Mouse (Mus musculus): ENCODE results near the gene Cacng2. TPM values are rescaled to one million over a fixed set of nuclear protein-coding genes. Genes with fewer than 3 reads are reported as not detected.

Gene Cacng2
- polyA plus RNA-seq, 1 experiment from 2014 or later, result not detected

DNA sequence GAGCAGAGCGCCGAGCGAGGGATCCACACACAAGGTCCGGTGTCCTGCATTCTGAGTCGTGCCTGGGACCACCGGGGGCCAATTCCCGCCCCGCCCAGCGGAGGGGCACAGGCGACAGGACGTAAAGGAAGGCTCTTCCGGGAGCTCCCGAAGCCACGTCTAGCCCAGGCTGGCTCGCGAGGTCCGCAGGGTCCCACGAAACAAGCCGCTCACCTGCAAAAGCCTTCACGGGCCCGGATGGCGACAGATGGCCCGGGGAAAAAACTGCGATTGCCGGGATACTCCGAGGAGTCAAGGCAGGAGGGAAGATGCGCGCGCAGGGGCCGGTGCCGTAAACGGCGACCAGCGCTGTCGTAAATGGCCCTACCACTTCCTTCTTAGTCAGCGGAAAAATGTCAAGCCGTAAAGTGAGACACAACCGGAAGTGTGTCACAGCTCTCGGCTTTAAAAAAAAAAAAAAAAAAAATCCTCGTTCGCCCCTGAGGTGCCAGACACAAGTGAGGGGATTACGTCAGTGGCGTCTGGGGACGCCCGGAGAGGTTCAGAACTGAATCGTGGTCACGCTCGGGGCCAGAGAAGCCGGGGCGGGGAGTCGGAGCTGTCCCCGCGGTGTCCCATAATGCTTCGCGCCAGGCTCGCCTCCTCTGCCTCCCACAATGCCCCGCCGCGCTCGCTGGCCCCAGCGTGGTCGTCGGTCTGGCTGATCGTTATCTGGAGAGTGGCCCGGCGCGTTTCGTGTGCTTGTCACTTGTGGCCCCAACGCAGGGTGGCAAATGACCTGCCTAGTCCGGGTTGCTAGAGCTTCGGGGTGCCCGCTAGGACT lies 149.1 kb downstream of the Cacng2 start, which contains the start of gene Eif3d:
TSS of gene Eif3d (minus strand) at position 344 of the 823 bp plus-strand sequence.
- H3K4me1 ChIP-seq (replicated peaks), result peaks cover 17% of the 10 kb centered on the region
- H3K27ac ChIP-seq (ENCODE audit: poor library complexity, severe bottlenecking), result peak within 1 kb of the TSS; percentile 99
- peak within 1 kb of the TSS; percentile 94 for H3K4me2 ChIP-seq
- H3K27me3 ChIP-seq (replicated peaks), result no peaks in the 10 kb centered on the region; the same call in 1 of the 2 replicates
- ATAC-seq (ENCODE audit: insufficient number of reproducible peaks, low FRiP score), result peak; percentile 89
- peak within 1 kb of the TSS; percentile 98 for H3K4me3 ChIP-seq
- no peaks in the 10 kb centered on the region for H3K9me3 ChIP-seq (replicated peaks)
- WGBS, result under 1% methylated on average over 72 of the region's 72 CpGs
- H3K9ac ChIP-seq, result peak within 1 kb of the TSS; percentile 100
- peaks cover 29% of the 10 kb centered on the region for H3K36me3 ChIP-seq

DNA sequence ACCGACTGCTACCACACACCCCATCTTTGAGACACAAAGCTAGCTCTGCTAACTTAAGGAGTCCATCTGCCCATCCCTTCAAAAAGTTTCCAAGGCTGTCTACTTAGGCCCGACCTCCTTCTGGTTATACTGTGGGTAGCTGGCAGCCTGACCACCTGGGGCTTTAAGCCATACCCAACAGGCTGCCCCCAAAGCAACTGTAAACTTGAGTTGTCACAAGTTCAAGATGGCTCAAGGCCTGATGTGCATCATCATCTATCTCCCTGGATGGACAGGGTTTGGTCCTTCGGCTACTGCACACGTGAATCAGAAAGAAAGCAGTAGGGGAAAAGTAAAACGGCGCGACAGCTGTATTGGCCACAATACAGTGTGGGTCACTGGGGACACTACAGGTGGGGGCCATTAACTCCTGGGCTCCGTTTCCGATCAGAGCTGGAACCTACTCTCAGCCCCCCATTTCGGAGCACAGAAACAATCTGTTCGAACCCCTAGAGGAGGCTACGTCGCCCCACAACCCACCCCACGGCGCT lies 149.8 kb downstream of the Cacng2 start:
- Histone ChIP-seq H3K4me2 (peak overlapping the region; percentile 94), H3K27ac (ENCODE audit: poor library complexity, severe bottlenecking) (peak overlapping the region; percentile 99), H3K9me3 (replicated peaks) (no peaks in the 10 kb centered on the region), H3K4me3 (peak overlapping the region; percentile 98), H3K36me3 (peaks cover 36% of the 10 kb centered on the region), H3K4me1 (replicated peaks) (peaks cover 17% of the 10 kb centered on the region), H3K9ac (peak overlapping the region; percentile 100), H3K27me3 (replicated peaks) (no peaks in the 10 kb centered on the region; the same call in 1 of the 2 replicates)
- ATAC-seq (ENCODE audit: insufficient number of reproducible peaks, low FRiP score), result peak; percentile 15; the same call in 1 of the 2 replicates
- WGBS, result 1% methylated on average over 15 of the region's 15 CpGs

DNA sequence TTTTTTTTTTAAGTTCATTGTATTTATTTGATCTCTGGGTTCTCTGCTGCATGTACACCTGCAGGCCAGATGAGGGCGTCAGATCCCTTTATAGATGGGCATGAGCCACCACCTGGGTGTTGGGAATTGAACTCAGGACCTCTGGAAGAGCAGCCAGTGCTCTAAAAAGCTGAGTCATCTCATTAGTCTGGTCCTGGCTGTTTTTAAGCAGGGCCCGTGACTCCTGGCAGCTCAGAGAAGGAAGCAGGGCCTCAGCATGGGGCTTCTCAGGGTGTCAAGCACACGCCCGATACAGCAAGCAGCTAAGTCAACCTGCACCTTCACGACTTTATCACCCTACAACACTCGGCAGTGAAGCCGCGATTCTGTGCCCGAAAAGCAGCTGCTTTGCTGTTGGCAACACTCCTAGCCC lies 154.7 kb downstream of the Cacng2 start:
- Histone ChIP-seq H3K9me3 (replicated peaks) (no peaks in the 10 kb centered on the region), H3K4me3 (no peak overlapping the region), H3K27ac (ENCODE audit: poor library complexity, severe bottlenecking) (no peak overlapping the region), H3K4me2 (no peak overlapping the region), H3K9ac (no peak overlapping the region), H3K4me1 (replicated peaks) (peaks cover 12% of the 10 kb centered on the region), H3K36me3 (peaks cover 85% of the 10 kb centered on the region), H3K27me3 (replicated peaks) (no peaks in the 10 kb centered on the region)
- ATAC-seq (ENCODE audit: insufficient number of reproducible peaks, low FRiP score), result no peak
- 80% methylated on average over 9 of the region's 9 CpGs for WGBS

DNA sequence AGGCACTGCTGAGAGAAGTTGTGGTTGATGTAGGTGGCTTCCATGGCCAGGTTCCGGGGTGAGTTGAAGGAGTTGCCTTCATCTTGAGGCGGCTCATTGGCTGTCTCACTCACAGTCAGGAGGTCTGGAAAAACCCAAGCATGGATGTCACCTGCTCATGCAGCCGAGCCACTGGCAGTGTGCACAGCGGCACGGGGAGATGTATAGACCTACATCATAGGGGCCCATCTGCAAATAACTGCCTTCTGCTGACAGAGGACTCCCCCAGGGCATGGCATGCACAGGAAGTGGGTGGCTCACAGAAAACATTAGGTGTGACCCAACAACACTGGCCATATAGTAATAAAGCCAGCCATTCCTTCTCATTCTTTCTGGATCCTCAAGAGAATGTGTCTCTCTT lies 157.4 kb downstream of the Cacng2 start:
- no peak overlapping the region for H3K9ac ChIP-seq
- no peak for ATAC-seq (ENCODE audit: insufficient number of reproducible peaks, low FRiP score)
- H3K27ac ChIP-seq (ENCODE audit: poor library complexity, severe bottlenecking), result no peak overlapping the region
- peaks cover 93% of the 10 kb centered on the region for H3K36me3 ChIP-seq
- no peak overlapping the region for H3K4me2 ChIP-seq
- no peak overlapping the region for H3K4me3 ChIP-seq
- no peaks in the 10 kb centered on the region for H3K4me1 ChIP-seq (replicated peaks)
- no peaks in the 10 kb centered on the region for H3K27me3 ChIP-seq (replicated peaks)
- H3K9me3 ChIP-seq (replicated peaks), result no peaks in the 10 kb centered on the region
- 87% methylated on average over 5 of the region's 5 CpGs for WGBS

DNA sequence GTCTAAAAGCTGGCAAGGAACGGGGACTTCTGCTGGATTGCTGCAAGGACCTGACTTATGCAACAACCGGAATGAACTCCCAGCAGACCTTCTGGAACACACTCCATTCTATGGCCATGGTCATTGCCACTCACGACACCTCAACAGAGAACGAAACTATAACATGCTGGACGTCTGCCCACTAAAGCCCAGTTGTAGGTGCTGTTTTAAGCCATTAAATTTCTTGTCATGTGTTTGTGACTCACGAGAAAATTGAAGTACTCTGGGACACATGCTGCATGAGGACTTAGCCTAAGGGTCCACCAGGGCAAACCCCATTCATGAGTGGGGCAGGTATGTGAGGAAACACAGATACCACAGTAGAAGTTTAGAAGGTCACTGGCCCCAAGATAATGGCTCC lies 159.1 kb downstream of the Cacng2 start:
- Histone ChIP-seq H3K9ac (no peak overlapping the region), H3K36me3 (peaks cover 76% of the 10 kb centered on the region), H3K4me1 (replicated peaks) (peaks cover 16% of the 10 kb centered on the region), H3K27ac (ENCODE audit: poor library complexity, severe bottlenecking) (no peak overlapping the region), H3K4me3 (no peak overlapping the region), H3K9me3 (replicated peaks) (no peaks in the 10 kb centered on the region), H3K4me2 (no peak overlapping the region), H3K27me3 (replicated peaks) (peaks cover 9% of the 10 kb centered on the region)
- whole genome bisulfite sequencing, result 89% methylated on average over 6 of the region's 6 CpGs
- no peak for ATAC-seq (ENCODE audit: insufficient number of reproducible peaks, low FRiP score)

DNA sequence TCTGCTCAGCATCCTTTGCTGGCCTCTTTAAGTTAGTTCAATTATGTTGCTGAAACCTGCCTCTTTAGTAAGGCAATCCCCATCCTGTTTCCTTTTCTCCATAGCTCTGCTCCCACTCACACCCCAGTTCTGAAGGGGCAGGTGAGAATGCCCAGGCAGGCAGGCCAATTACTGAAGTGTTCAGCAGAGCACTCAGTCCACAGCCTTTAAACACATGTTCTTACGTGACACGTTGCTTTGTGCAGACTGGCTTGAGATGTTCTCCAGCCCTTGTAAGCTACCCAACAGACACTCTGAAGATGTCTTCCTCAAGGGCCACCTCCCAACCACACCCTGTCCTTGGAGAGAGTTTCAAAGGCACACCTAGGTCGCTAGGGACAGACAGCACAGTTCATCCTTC lies 161.8 kb downstream of the Cacng2 start:
- WGBS, result 52% methylated on average over 3 of the region's 3 CpGs
- H3K27ac ChIP-seq (ENCODE audit: poor library complexity, severe bottlenecking), result no peak overlapping the region
- no peaks in the 10 kb centered on the region for H3K9me3 ChIP-seq (replicated peaks)
- H3K36me3 ChIP-seq, result peaks cover 49% of the 10 kb centered on the region
- H3K27me3 ChIP-seq (replicated peaks), result peaks cover 33% of the 10 kb centered on the region
- peaks cover 19% of the 10 kb centered on the region for H3K4me1 ChIP-seq (replicated peaks)
- H3K4me2 ChIP-seq, result no peak overlapping the region
- no peak for ATAC-seq (ENCODE audit: insufficient number of reproducible peaks, low FRiP score)
- H3K9ac ChIP-seq, result no peak overlapping the region
- no peak overlapping the region for H3K4me3 ChIP-seq

DNA sequence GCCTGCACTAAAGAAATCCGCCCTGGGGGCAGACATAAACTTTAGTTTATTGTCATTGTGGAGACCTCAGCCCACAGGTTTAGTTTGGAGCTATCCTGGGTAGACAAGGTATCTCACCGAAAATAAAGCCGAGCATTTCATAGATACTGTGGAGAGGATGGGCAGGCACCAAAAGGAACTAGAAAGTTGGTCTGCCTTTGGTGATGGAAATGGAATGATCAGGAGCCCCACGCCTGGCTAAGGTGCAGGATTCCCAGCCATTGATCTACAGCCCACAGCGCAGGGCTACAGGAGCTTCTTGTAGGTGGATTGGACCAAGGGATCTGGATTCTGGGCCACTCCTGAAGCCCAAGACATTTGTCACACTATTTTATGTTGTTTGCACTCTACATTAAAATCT lies 162.2 kb downstream of the Cacng2 start:
- WGBS, result 35% methylated on average over 5 of the region's 5 CpGs
- no peak for ATAC-seq (ENCODE audit: insufficient number of reproducible peaks, low FRiP score)
- H3K27ac ChIP-seq (ENCODE audit: poor library complexity, severe bottlenecking), result no peak overlapping the region
- H3K9me3 ChIP-seq (replicated peaks), result no peaks in the 10 kb centered on the region
- H3K4me1 ChIP-seq (replicated peaks), result peaks cover 19% of the 10 kb centered on the region
- H3K4me3 ChIP-seq, result no peak overlapping the region
- no peak overlapping the region for H3K9ac ChIP-seq
- H3K36me3 ChIP-seq, result peaks cover 45% of the 10 kb centered on the region
- H3K4me2 ChIP-seq, result no peak overlapping the region
- H3K27me3 ChIP-seq (replicated peaks), result peaks cover 34% of the 10 kb centered on the region

DNA sequence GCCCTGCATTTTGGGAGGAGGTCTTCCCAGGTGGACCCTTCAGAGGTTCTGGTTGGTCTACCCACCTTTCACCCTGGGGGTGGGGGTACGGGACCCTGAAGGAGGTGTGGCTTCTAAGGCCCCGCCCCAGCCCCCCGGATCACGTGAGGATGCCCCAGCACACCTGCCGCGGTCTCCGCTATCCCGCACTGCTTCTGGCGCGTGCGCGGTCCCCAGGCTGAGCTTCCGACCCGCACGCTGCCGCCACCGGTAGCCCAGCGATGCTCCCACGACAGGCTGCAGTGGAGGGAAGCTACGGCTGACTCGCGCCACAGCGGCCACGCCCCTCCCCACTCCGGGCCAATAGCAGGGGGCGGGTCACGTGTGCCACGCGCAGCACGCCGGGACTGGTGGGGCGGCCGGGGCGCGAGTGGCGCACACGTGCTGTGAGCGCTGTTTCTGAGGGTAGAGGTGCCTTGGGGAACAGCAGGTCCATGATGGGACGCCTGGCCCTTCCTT lies 163.4 kb downstream of the Cacng2 start, which contains the start of gene Foxred2:
TSS of gene Foxred2 (minus strand) at position 319 of the 498 bp plus-strand sequence.
- Histone ChIP-seq H3K36me3 (peaks cover 33% of the 10 kb centered on the region), H3K9me3 (replicated peaks) (no peaks in the 10 kb centered on the region), H3K4me3 (peak within 1 kb of the TSS; percentile 50), H3K4me2 (peak within 1 kb of the TSS; percentile 74), H3K9ac (peak within 1 kb of the TSS; percentile 49), H3K4me1 (replicated peaks) (peaks cover 19% of the 10 kb centered on the region), H3K27me3 (replicated peaks) (peaks cover 34% of the 10 kb centered on the region), H3K27ac (ENCODE audit: poor library complexity, severe bottlenecking) (no peak within 1 kb of the TSS)
- under 1% methylated on average over 39 of the region's 39 CpGs for WGBS
- peak; percentile 84 for ATAC-seq (ENCODE audit: insufficient number of reproducible peaks, low FRiP score)

DNA sequence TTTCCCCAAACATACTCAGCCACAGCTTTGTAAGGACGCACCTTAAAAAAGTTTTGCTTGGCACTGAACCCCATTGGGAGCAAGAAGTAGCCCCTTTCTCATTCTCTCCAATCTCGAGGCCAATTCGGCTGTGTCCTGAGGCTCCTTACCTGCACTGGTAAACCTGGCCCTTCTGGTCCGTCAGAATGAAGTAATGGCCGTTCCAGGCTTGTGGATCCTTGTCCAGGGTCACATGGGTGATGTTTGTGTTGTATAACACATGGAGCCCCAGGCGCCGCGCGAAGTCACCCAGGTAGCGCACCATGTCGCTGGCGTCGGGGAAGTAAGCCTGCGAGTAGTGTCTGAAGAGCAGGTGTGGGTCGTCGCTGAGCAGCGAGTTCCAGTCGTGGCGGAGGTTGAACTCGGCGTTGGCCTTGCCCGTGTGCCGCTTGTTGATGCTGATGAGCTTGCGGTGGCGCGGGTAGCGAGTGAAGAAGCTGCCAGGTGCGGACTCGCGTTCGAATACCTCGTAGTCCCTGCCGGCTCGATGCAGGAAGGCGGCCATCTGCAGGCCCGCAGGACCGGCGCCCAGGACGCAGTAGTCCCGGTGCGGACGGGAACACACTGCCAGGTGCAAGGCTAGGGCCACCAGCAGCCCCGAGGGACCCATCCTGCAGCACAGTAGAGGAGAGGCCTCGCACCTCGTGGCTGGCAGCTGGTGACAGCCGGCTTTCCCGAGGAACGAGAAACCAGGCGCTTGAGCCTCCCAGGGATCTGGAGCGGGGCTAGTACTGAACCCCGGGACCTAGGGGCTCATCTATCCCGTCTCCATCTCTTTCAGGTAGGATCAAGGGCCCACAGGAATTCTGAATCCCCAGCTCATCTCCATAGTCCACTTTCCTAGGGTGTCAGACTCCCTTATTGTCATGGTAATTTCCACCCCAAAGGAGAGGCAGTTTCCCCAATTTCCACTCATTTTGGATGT lies 164.1 kb downstream of the Cacng2 start:
- peaks cover 19% of the 10 kb centered on the region for H3K4me1 ChIP-seq (replicated peaks)
- H3K27ac ChIP-seq (ENCODE audit: poor library complexity, severe bottlenecking), result no peak overlapping the region
- no peaks in the 10 kb centered on the region for H3K9me3 ChIP-seq (replicated peaks)
- peak overlapping the region; percentile 74 for H3K4me2 ChIP-seq
- WGBS, result 9% methylated on average over 52 of the region's 52 CpGs
- H3K36me3 ChIP-seq, result peaks cover 26% of the 10 kb centered on the region
- H3K9ac ChIP-seq, result peak overlapping the region; percentile 49
- H3K4me3 ChIP-seq, result peak overlapping the region; percentile 50
- H3K27me3 ChIP-seq (replicated peaks), result peaks cover 34% of the 10 kb centered on the region
- no peak for ATAC-seq (ENCODE audit: insufficient number of reproducible peaks, low FRiP score)

DNA sequence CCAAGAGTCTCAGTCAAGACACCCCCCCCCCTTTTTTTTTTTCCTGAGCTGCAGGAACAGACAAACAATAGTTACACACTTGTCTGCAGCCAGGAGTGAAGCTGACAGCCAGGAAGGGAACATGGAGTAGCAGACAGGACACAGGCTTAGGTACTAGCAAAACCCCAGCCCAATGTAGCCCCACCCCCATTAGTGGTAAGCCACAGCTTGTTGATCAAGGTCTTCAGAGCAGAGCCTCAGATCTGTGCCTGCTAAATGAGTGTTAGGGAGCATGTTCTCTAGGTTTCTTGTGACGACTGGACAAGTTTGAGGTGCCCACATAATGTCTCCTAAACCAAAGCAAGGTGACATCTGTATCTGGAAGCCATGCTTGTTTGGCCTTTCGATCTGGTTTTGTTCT lies 165.5 kb downstream of the Cacng2 start:
- Histone ChIP-seq H3K9me3 (replicated peaks) (no peaks in the 10 kb centered on the region), H3K27ac (ENCODE audit: poor library complexity, severe bottlenecking) (no peak overlapping the region), H3K36me3 (peaks cover 12% of the 10 kb centered on the region), H3K4me3 (no peak overlapping the region), H3K27me3 (replicated peaks) (peaks cover 34% of the 10 kb centered on the region), H3K9ac (no peak overlapping the region), H3K4me2 (no peak overlapping the region), H3K4me1 (replicated peaks) (peaks cover 19% of the 10 kb centered on the region)
- no peak for ATAC-seq (ENCODE audit: insufficient number of reproducible peaks, low FRiP score)
- WGBS, result 76% methylated on average over 2 of the region's 2 CpGs

All from heart, embryonic 12.5 days (tissue).